Mouse (Mus musculus) mesoderm, embryonic 11.5 days (tissue): ENCODE data around the gene Tpmt.

Experiments
- DNase-seq: peaks from one replicate; pipeline ENCODE4 v3.0.0-alpha.2; 2012; ENCODE audit warnings: low read depth, low spot score

The Tpmt gene

DNA sequence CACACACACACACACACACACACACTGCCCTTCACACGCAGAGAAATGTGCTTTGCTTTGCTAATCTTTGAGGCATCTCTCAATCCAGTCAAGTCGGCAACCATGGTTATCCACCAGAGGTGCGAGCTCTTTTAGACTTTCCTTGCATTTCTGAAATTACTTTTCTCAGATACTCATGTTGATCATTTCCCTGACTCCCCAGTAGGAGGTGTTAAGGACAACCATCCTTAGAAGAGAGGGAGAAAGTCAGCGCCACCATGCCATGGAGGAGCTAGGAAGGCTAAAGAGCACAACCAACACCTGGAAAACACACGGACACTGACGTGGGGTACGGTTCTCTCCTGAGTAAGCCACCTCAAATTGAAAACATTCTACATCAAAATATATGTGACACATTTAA lies 68.0 kb downstream of the Tpmt start:
- no peak for DNase-seq

GRCm38 (mm10) chr13:46975930-46976329 lies 68.6 kb downstream of the Tpmt start:
- DNase-seq, result no peak

DNA sequence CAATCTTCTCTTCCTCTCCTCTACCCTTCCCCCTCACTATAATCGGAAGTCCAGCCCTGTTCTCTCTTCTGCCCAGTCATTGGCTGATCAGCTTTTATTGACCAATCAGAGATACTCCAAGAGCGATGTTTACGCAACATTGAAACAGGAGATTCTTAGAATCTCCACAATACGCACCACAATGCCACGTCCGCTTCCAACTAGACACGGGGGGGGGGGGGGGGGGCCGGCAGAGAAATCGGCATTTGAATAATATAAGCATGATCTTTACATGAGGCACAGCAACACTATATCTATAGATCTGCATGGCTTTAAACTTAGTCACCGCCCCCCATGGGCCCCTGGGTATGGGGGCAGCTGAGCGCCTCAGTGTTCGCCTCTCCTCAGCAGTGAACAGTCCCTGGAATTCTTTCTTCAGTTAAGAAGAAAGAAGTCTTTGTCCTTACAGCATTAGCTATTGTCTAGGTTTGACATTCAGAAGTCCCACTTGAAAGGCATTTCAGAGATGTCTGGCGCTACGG lies 69.4 kb downstream of the Tpmt start:
- DNase-seq, result peak; percentile 64
